Mouse (Mus musculus): ENCODE data around the gene Plod2.

DNA sequence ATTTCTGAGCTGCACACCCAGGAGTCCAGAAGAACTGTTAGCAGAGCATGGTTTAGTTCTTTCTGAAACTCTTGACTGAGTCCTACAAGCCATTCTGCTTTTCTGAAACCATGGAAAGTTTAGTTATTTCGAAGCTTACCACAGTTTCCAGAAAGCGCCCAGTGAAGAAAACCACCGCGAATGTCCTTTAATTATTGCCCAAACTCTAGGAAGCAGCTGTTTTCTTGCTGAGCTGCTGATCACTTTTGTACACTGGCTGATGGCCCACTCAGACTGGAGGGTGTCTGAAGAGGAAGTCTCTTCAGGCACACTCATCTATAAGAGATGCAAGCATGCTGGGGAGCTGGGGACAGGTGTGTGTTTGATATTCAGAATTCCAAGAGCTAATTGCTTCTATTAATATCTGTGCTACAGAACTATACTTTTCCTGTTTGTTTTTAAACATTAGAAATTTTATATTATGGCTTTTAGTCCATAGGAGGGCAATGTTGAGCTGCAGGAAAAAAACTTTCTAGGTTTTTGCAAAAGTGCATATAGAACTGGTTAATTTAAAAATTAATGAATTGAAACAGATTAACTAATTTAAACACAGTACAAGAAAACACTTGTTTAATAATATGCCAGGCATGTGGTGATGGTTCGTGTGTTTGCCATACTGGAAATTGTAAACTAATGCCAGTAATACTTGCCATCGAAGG, 97.3 kb downstream of the Plod2 start:
- no peak for TF ChIP-seq POLR2A (IDR thresholded peaks at IDR 0.05; ENCODE audit: control insufficient read depth, low read depth, low read length)
- no peak for TF ChIP-seq CTCF (IDR thresholded peaks at IDR 0.05; ENCODE audit: control insufficient read depth, insufficient read depth, insufficient replicate concordance, low read depth, low read length)

Measured in testis, adult 2 months (tissue).